Mouse (Mus musculus) limb, embryonic 14.5 days (tissue): ENCODE measurements at regions not wholly inside any gene's neighbourhood (a gene's known extent, or its start where the extent isn't known, plus 50 kb on each side); places are given as distances from the start of the nearest gene placed in this dataset.

Source experiments
- ATAC-seq: fragments of 200-750 bp; cut with Nextera tagmentation; 2 replicates; pipeline ENCODE4 v1.8.0; 2017; ENCODE audit warnings: low read depth, moderate number of reproducible peaks, moderate TSS enrichment; ENCODE audit not compliant: low FRiP score
- DNase-seq: peaks from one replicate; pipeline ENCODE4 v3.0.0-alpha.2; 2015; ENCODE audit warnings: low spot score
- H3K27ac ChIP-seq: fragments of 300-500 bp; sonication (generic); replicated peaks from 2 replicates; pipeline ENCODE4 v1.5.1; 2014; ENCODE audit warnings: low read depth, mild to moderate bottlenecking, low read length, moderate library complexity, mixed read lengths
- H3K27me3 ChIP-seq: fragments of 300-500 bp; sonication (generic); 2 replicates; pipeline ENCODE4 v1.6.1; 2014; ENCODE audit warnings: low read length, mixed read lengths; ENCODE audit not compliant: control insufficient read depth, insufficient read depth
- H3K36me3 ChIP-seq: fragments of 300-500 bp; sonication (generic); 2 replicates; pipeline ENCODE4 v1.6.1; 2014; ENCODE audit warnings: mild to moderate bottlenecking, low read length, moderate library complexity, mixed read lengths; ENCODE audit not compliant: control insufficient read depth, insufficient read depth
- H3K4me1 ChIP-seq: fragments of 300-500 bp; sonication (generic); 2 replicates; pipeline ENCODE4 v1.6.1; 2014; ENCODE audit warnings: antibody characterized with exemption, low read length, mixed read lengths; ENCODE audit not compliant: control insufficient read depth, insufficient read depth
- H3K4me2 ChIP-seq: fragments of 300-500 bp; sonication (generic); replicated peaks from 2 replicates; pipeline ENCODE4 v1.6.1; 2014; ENCODE audit warnings: low read depth, mild to moderate bottlenecking, low read length, moderate library complexity; ENCODE audit not compliant: severe bottlenecking
- H3K4me3 ChIP-seq: fragments of 300-500 bp; sonication (generic); replicated peaks from 2 replicates; pipeline ENCODE4 v1.5.1; 2014; ENCODE audit warnings: low read length
- H3K9ac ChIP-seq: fragments of 300-500 bp; sonication (generic); 2 replicates; pipeline ENCODE4 v1.6.1; 2014; ENCODE audit warnings: mild to moderate bottlenecking, low read depth, low read length, moderate library complexity; ENCODE audit not compliant: severe bottlenecking
- H3K9me3 ChIP-seq: fragments of 300-500 bp; sonication (generic); 2 replicates; pipeline ENCODE4 v1.6.1; 2016; ENCODE audit warnings: low read length; ENCODE audit not compliant: control insufficient read depth
- POLR2A ChIP-seq: fragments of 200-500 bp; IDR thresholded peaks from 2 replicates; pipeline ENCODE4 v1.8.0; 2012; ENCODE audit warnings: inconsistent platforms, mild to moderate bottlenecking, moderate library complexity, borderline replicate concordance; ENCODE audit not compliant: insufficient read depth, insufficient read length; ENCODE audit errors: extremely low read depth
- WGBS: fragments of 180-500 bp; shearing (Covaris S2); extraction: QIAGEN DNeasy Blood & Tissue Kit; methylation state at CpG from one replicate; pipeline ENCODE4 v1.1.7; 2014; 5-methylcytosine and 5-hydroxymethylcytosine counted together

GRCm38 (mm10) chr16:91156506-91156905 is 61.6 kb upstream of the 4932438H23Rik start:
- ATAC-seq (no peak), DNase-seq (no peak)
- H3K36me3 ChIP-seq, result no peaks in the 10 kb centered on the region
- H3K9ac ChIP-seq, result no peak overlapping the region
- no peak for TF ChIP-seq POLR2A
- no peak overlapping the region for H3K27ac ChIP-seq
- H3K4me1 ChIP-seq, result no peaks in the 10 kb centered on the region
- no peak overlapping the region for H3K4me3 ChIP-seq
- no peaks in the 10 kb centered on the region for H3K27me3 ChIP-seq
- H3K9me3 ChIP-seq, result no peaks in the 10 kb centered on the region
- no peak overlapping the region for H3K4me2 ChIP-seq
- 40% methylated on average over 15 of the region's 15 CpGs for WGBS

- 8% methylated on average over 8 of the region's 8 CpGs for WGBS
- Histone ChIP-seq H3K4me3 (no peak overlapping the region), H3K4me1 (0 out of 2 replicates have a peak, but pooled peaks cover 2% of the 10 kb centered on the region), H3K27me3 (no peaks in the 10 kb centered on the region), H3K9ac (no peak overlapping the region), H3K36me3 (no peaks in the 10 kb centered on the region), H3K4me2 (no peak overlapping the region), H3K27ac (no peak overlapping the region), H3K9me3 (no peaks in the 10 kb centered on the region)
- TF ChIP-seq POLR2A, result no peak
- DNase-seq, result no peak
- no peak for ATAC-seq
Observed at GRCm38 (mm10) chr16:91160679-91161078, 64.6 kb upstream of the Olig2 start.

GRCm38 (mm10) chr16:91161616-91162015 is 63.6 kb upstream of the Olig2 start:
- WGBS, result 61% methylated on average over 6 of the region's 6 CpGs
- Histone ChIP-seq H3K4me2 (no peak overlapping the region), H3K9ac (no peak overlapping the region), H3K9me3 (no peaks in the 10 kb centered on the region), H3K4me3 (no peak overlapping the region), H3K36me3 (no peaks in the 10 kb centered on the region), H3K27ac (no peak overlapping the region), H3K27me3 (no peaks in the 10 kb centered on the region), H3K4me1 (0 out of 2 replicates have a peak, but pooled peaks cover 2% of the 10 kb centered on the region)
- TF ChIP-seq POLR2A, result no peak
- DNase-seq (no peak), ATAC-seq (no peak)

DNA sequence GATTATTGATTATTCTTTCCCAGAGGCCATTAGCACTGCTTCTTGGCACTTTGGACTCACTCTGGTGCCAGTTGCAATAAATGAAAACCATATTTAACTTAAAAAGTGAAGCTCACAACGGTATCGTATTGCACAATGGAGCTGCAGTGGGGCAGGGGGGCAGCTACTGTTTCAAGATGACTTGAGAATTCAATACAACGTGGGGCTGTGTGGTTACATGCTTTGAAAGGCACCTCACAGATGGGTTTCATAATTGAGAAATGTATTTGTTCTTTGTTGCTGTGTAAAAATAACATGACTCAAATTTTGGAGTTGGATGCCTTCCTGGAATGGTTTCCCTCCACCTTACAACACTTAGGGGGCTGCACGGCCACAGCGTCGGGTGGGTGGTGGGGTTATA is 62.9 kb upstream of the Olig2 start:
- TF ChIP-seq POLR2A, result no peak
- no peak for ATAC-seq
- DNase-seq, result no peak

DNA sequence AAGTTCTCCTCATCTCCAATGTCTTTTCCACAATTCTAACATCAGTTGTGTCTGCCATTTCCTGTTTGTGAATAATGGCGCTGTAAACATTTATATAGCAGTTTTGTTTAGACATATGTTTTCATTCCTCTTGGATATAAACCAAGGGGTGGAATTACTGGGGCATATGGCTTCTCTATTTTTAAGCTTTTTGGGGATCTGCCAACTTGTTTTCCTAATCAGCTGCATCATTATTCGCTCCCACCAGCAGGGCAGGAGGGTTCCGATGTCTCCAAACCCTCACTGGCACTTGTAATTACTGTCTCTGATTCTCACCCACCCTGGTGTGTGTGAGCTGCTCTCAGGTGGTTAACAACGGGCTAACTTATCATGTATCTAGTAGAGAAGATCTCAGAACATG is 59.4 kb upstream of the Olig2 start:
- Histone ChIP-seq H3K9ac (no peak overlapping the region), H3K4me1 (peaks cover 7% of the 10 kb centered on the region), H3K27ac (no peak overlapping the region), H3K4me2 (no peak overlapping the region), H3K9me3 (no peaks in the 10 kb centered on the region), H3K4me3 (no peak overlapping the region), H3K27me3 (peaks cover 17% of the 10 kb centered on the region; the same call in 1 of the 2 replicates), H3K36me3 (no peaks in the 10 kb centered on the region)
- ATAC-seq (no peak), DNase-seq (no peak)
- 73% methylated on average over 4 of the region's 4 CpGs for WGBS
- TF ChIP-seq POLR2A, result no peak

More for the DNA sequence above, 62.9 kb upstream of the Olig2 start:
- Histone ChIP-seq H3K9me3 (no peaks in the 10 kb centered on the region), H3K27me3 (no peaks in the 10 kb centered on the region), H3K4me3 (no peak overlapping the region), H3K36me3 (no peaks in the 10 kb centered on the region), H3K4me2 (no peak overlapping the region), H3K9ac (no peak overlapping the region), H3K27ac (no peak overlapping the region), H3K4me1 (0 out of 2 replicates have a peak, but pooled peaks cover 2% of the 10 kb centered on the region)
- WGBS, result 49% methylated on average over 6 of the region's 6 CpGs

DNA sequence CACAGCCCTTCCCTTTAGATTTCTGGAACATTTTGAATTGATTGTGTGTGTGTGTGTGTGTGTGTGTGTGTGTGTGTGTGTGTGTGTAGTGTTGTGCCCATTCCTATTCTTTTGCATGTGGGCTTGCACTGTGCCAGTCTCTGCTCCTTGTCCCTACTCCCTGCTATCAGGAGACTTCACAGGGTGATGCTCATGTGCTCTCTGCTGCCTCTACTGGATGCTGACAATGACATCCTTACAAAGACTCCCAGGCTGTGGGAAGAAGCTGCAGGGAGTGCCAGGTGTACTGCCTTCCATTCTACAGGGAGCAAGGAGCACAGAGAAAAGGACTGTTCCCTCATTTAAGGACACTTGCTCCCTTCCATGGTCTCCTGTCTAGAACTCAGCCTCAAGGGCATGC is 58.4 kb upstream of the Olig2 start:
- Histone ChIP-seq H3K27me3 (peaks cover 20% of the 10 kb centered on the region; the same call in 1 of the 2 replicates), H3K4me2 (no peak overlapping the region), H3K4me3 (no peak overlapping the region), H3K27ac (no peak overlapping the region), H3K36me3 (no peaks in the 10 kb centered on the region), H3K9me3 (no peaks in the 10 kb centered on the region), H3K9ac (no peak overlapping the region), H3K4me1 (peaks cover 7% of the 10 kb centered on the region)
- ATAC-seq, result no peak
- no peak for TF ChIP-seq POLR2A
- no peak for DNase-seq
